Mouse (Mus musculus) intestine, postnatal 0 days (tissue): Measurements from ENCODE around the gene Snx33. TPM values are rescaled to one million over a fixed set of nuclear protein-coding genes. Genes with fewer than 3 reads are reported as not detected.

Source experiments
- ATAC-seq: fragments of 200-750 bp; cut with Nextera tagmentation; 2 replicates; pipeline ENCODE4 v1.8.0; 2017; ENCODE audit warnings: mild to moderate bottlenecking, moderate TSS enrichment, moderate library complexity
- H3K27ac ChIP-seq: fragments of 300-500 bp; sonication (generic); 2 replicates; pipeline ENCODE4 v1.5.1; 2014; ENCODE audit warnings: mild to moderate bottlenecking, low read depth, low read length, moderate library complexity
- H3K27me3 ChIP-seq: fragments of 300-500 bp; sonication (generic); replicated peaks from 2 replicates; pipeline ENCODE4 v1.6.1; 2014; ENCODE audit warnings: low read length, mixed read lengths; ENCODE audit not compliant: control insufficient read depth, insufficient read depth
- H3K36me3 ChIP-seq: fragments of 300-500 bp; sonication (generic); 2 replicates; pipeline ENCODE4 v1.6.1; 2014; ENCODE audit warnings: mild to moderate bottlenecking, moderate library complexity; ENCODE audit not compliant: control insufficient read depth, insufficient read depth
- H3K4me1 ChIP-seq: fragments of 300-500 bp; sonication (generic); replicated peaks from 2 replicates; pipeline ENCODE4 v1.6.1; 2014; ENCODE audit warnings: antibody characterized with exemption, low read length, mixed read lengths; ENCODE audit not compliant: control insufficient read depth, insufficient read depth
- H3K4me2 ChIP-seq: fragments of 300-500 bp; sonication (generic); replicated peaks from 2 replicates; pipeline ENCODE4 v1.6.1; 2014; ENCODE audit warnings: low read depth, mild to moderate bottlenecking, moderate library complexity
- H3K4me3 ChIP-seq: fragments of 300-500 bp; sonication (generic); 2 replicates; pipeline ENCODE4 v1.5.1; 2014; ENCODE audit warnings: low read depth, low read length
- H3K9ac ChIP-seq: fragments of 300-500 bp; sonication (generic); 2 replicates; pipeline ENCODE4 v1.6.1; 2014; ENCODE audit warnings: mild to moderate bottlenecking, low read depth, low read length
- H3K9me3 ChIP-seq: fragments of 300-500 bp; sonication (generic); 2 replicates; pipeline ENCODE4 v1.6.1; 2016; ENCODE audit warnings: mixed run types; ENCODE audit not compliant: control insufficient read depth
- CTCF ChIP-seq: sonication (generic); IDR thresholded peaks from 2 replicates; pipeline ENCODE4 v1.5.1; 2016; ENCODE audit warnings: low read depth, mild to moderate bottlenecking, control low read depth, antibody characterized with exemption, moderate library complexity
- WGBS: fragments of 180-500 bp; shearing (Covaris S2); extraction: QIAGEN DNeasy Blood & Tissue Kit; methylation state at CpG from one replicate; pipeline ENCODE4 v1.1.7; 2014; 5-methylcytosine and 5-hydroxymethylcytosine counted together
- polyA plus RNA-seq: library from polyadenylated mRNA; unstranded; fragments of >200 nt; fragmentation: Nextera tagmentation; extraction: Ambion mirVana; gene quantifications from 2 replicates; pipeline ENCODE4 v1.2.1, GENCODE M21; 2015

Gene Snx33
- polyA plus RNA-seq, 1 experiment from 2014 or later = 2.0 TPM

GRCm38 (mm10) chr9:56900060-56900459 lies 28.1 kb downstream of the Snx33 start:
- Histone ChIP-seq H3K36me3 (no peaks in the 10 kb centered on the region; the same call in 1 of the 2 replicates), H3K27ac (no peak overlapping the region), H3K4me2 (no peak overlapping the region), H3K4me3 (no peak overlapping the region), H3K4me1 (no peaks in the 10 kb centered on the region), H3K27me3 (no peaks in the 10 kb centered on the region), H3K9ac (no peak overlapping the region), H3K9me3 (no peaks in the 10 kb centered on the region)
- no peak; the same call in 1 of the 2 replicates for TF ChIP-seq CTCF
- ATAC-seq = no peak

DNA sequence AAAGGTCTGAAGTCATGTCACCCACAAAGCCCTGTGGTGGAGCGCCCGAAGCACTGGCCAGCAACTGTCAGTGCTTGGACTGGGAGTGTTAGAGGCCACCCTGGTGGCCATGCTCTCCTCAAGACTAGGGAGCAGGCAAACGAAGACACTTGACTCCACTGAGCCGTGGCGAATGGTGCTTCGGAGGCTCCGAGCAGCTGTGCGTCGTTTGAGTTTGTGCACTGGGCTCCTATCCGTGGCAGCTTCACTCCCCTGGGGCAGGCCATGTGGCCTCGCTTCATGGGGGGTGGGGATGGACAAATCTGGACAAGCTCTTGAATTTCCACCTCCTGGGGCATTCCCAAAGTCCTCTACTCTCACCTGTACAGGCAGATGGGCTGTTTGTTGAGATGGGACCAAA lies 28.8 kb downstream of the Snx33 start:
- TF ChIP-seq CTCF = no peak
- no peak for ATAC-seq
- no peak overlapping the region for H3K4me2 ChIP-seq
- WGBS = 82% methylated on average over 11 of the region's 11 CpGs
- H3K4me3 ChIP-seq = no peak overlapping the region
- no peaks in the 10 kb centered on the region for H3K4me1 ChIP-seq
- H3K9me3 ChIP-seq = no peaks in the 10 kb centered on the region
- H3K27ac ChIP-seq = no peak overlapping the region
- no peaks in the 10 kb centered on the region for H3K27me3 ChIP-seq
- no peaks in the 10 kb centered on the region; the same call in 1 of the 2 replicates for H3K36me3 ChIP-seq
- H3K9ac ChIP-seq = no peak overlapping the region

DNA sequence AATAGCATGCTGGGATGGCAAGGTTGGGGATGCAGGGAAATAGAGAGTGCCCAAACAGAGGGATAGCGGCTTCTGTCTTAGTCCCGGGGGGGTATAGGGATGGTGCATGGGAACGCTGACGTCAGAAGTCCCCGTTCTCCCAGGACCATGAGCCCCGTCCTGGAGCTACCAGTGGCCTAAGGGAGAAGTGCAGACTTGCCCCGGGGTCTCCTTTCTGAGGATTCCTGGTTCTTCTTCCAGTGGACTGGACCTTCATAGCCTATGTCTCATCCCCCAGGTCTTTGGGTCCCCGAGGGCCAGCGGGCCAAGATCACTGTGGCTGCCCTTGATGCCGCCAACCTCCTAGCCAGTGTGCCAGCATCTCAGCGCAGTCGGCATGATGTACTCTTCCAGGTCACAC lies 31.4 kb downstream of the Snx33 start:
- 92% methylated on average over 12 of the region's 12 CpGs for WGBS
- Histone ChIP-seq H3K27me3 (no peaks in the 10 kb centered on the region), H3K4me1 (no peaks in the 10 kb centered on the region), H3K36me3 (peaks cover 11% of the 10 kb centered on the region; the same call in 1 of the 2 replicates), H3K4me3 (no peak overlapping the region), H3K27ac (no peak overlapping the region), H3K9me3 (no peaks in the 10 kb centered on the region), H3K9ac (no peak overlapping the region), H3K4me2 (no peak overlapping the region)
- no peak for TF ChIP-seq CTCF
- ATAC-seq = no peak

- no peak overlapping the region for H3K9ac ChIP-seq
- no peak for ATAC-seq
- peak; percentile 54 for TF ChIP-seq CTCF
- no peak overlapping the region for H3K27ac ChIP-seq
- H3K27me3 ChIP-seq = peaks cover 6% of the 10 kb centered on the region; the same call in 1 of the 2 replicates
- H3K9me3 ChIP-seq = no peaks in the 10 kb centered on the region
- H3K36me3 ChIP-seq = peaks cover 11% of the 10 kb centered on the region; the same call in 1 of the 2 replicates
- H3K4me1 ChIP-seq = no peaks in the 10 kb centered on the region
- no peak overlapping the region for H3K4me2 ChIP-seq
- H3K4me3 ChIP-seq = no peak overlapping the region
- 18% methylated on average over 3 of the region's 3 CpGs for WGBS
Measured at GRCm38 (mm10) chr9:56894006-56894405, 34.2 kb downstream of the Snx33 start.

DNA sequence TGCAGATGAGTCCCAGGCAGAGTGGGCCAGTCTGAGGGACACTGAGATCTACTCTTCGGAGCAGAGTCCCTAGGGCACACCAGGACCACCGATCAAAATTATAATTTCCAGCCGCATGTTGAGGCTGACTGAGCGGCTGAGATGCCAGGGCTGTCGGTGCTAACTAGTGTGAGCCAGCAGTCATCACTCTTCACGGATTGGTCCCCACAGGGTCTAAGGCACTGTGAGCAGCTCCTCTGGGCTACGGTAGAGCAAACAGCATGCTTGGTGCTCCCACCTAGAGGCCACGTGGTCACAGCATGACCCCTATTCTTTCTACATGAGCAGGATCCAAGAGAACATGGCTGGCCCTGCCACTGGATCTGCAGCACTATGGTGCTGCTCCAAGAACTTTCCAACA lies 34.9 kb downstream of the Snx33 start:
- Histone ChIP-seq H3K9me3 (no peaks in the 10 kb centered on the region), H3K4me1 (no peaks in the 10 kb centered on the region), H3K36me3 (peaks cover 11% of the 10 kb centered on the region; the same call in 1 of the 2 replicates), H3K27me3 (peaks cover 6% of the 10 kb centered on the region; the same call in 1 of the 2 replicates), H3K27ac (no peak overlapping the region), H3K9ac (no peak overlapping the region), H3K4me3 (no peak overlapping the region), H3K4me2 (no peak overlapping the region)
- ATAC-seq = no peak
- WGBS = 76% methylated on average over 8 of the region's 8 CpGs
- no peak for TF ChIP-seq CTCF

GRCm38 (mm10) chr9:56892111-56892510 lies 36.1 kb downstream of the Snx33 start:
- Histone ChIP-seq H3K4me3 (no peak overlapping the region), H3K4me1 (no peaks in the 10 kb centered on the region), H3K9me3 (no peaks in the 10 kb centered on the region), H3K27me3 (peaks cover 6% of the 10 kb centered on the region; the same call in 1 of the 2 replicates), H3K9ac (no peak overlapping the region), H3K36me3 (peaks cover 16% of the 10 kb centered on the region; the same call in 1 of the 2 replicates), H3K27ac (no peak overlapping the region), H3K4me2 (no peak overlapping the region)
- no peak for TF ChIP-seq CTCF
- 89% methylated on average over 10 of the region's 10 CpGs for WGBS
- ATAC-seq = no peak
